Mouse (Mus musculus) intestine, embryonic 16.5 days (tissue): ENCODE data around the gene Ntng1. TPM values are rescaled to one million over a fixed set of nuclear protein-coding genes. Genes with fewer than 3 reads are reported as not detected.

ENCODE experiments used
- ATAC-seq: fragments of 200-750 bp; cut with Nextera tagmentation; 2 replicates; pipeline ENCODE4 v1.8.0; 2017; ENCODE audit warnings: moderate TSS enrichment, moderate library complexity
- H3K27ac ChIP-seq: fragments of 300-500 bp; sonication (generic); 2 replicates; pipeline ENCODE4 v1.5.1; 2014; ENCODE audit warnings: mild to moderate bottlenecking, low read length
- H3K27me3 ChIP-seq: fragments of 300-500 bp; sonication (generic); replicated peaks from 2 replicates; pipeline ENCODE4 v1.6.1; 2014; ENCODE audit warnings: low read length, control low read depth, mixed read lengths; ENCODE audit not compliant: control insufficient read depth, insufficient read depth
- H3K36me3 ChIP-seq: fragments of 300-500 bp; sonication (generic); 2 replicates; pipeline ENCODE4 v1.6.1; 2014; ENCODE audit warnings: low read length, control low read depth; ENCODE audit not compliant: control insufficient read depth, insufficient read depth
- H3K4me1 ChIP-seq: fragments of 300-500 bp; sonication (generic); 2 replicates; pipeline ENCODE4 v1.6.1; 2014; ENCODE audit warnings: low read length, control low read depth, mixed read lengths; ENCODE audit not compliant: control insufficient read depth, insufficient read depth
- H3K4me2 ChIP-seq: fragments of 300-500 bp; sonication (generic); 2 replicates; pipeline ENCODE4 v1.6.1; 2014; ENCODE audit warnings: low read depth, low read length, control low read depth
- H3K4me3 ChIP-seq: fragments of 300-500 bp; sonication (generic); 2 replicates; pipeline ENCODE4 v1.5.1; 2014; ENCODE audit warnings: mild to moderate bottlenecking, low read length
- H3K9ac ChIP-seq: fragments of 300-500 bp; sonication (generic); 2 replicates; pipeline ENCODE4 v1.6.1; 2014; ENCODE audit warnings: low read depth, low read length
- H3K9me3 ChIP-seq: fragments of 300-500 bp; sonication (generic); 2 replicates; pipeline ENCODE4 v1.6.1; 2016; ENCODE audit warnings: low read length, control low read depth; ENCODE audit not compliant: control insufficient read depth
- WGBS: fragments of 180-500 bp; shearing (Covaris S2); extraction: QIAGEN DNeasy Blood & Tissue Kit; methylation state at CpG from one replicate; pipeline ENCODE4 v1.1.7; 2014; 5-methylcytosine and 5-hydroxymethylcytosine counted together
- polyA plus RNA-seq: library from polyadenylated mRNA; unstranded; fragments of >200 nt; fragmentation: Nextera tagmentation; extraction: Ambion mirVana; gene quantifications from 2 replicates; pipeline ENCODE4 v1.2.1, GENCODE M21; 2015

The Ntng1 gene
- polyA plus RNA-seq, 1 experiment from 2014 or later, result 3.0 TPM

DNA sequence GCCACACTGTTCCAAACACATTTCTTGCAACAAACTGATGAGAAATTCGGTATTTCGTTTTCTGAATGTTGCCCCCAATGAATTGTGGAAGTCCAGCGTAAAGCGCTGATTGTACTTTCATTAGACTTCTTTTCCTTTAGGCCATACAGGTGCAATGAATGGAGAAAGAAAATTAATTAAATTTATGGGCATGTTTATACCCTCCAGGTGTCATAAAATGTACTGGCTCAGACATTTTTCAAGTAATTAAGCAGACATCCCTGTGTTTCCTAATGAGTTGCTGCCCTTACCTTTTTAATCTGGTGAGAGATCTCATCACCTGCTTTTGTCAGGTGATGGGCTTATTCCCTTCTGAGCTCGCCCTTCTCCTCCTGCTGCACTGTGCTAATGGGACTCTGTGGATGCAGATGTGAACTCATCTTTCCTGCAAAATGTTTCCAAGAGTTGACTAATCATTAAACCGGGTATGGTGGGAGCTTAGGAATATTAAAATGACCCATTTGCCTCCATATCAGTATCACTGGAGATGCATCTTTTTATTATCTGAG, 79.0 kb downstream of the Ntng1 start:
- Histone ChIP-seq H3K4me2 (no peak overlapping the region), H3K36me3 (no peaks in the 10 kb centered on the region), H3K27ac (no peak overlapping the region), H3K4me3 (no peak overlapping the region), H3K27me3 (no peaks in the 10 kb centered on the region), H3K9me3 (no peaks in the 10 kb centered on the region), H3K4me1 (no peaks in the 10 kb centered on the region), H3K9ac (no peak overlapping the region)
- 87% methylated on average over 6 of the region's 6 CpGs for WGBS
- no peak for ATAC-seq

DNA sequence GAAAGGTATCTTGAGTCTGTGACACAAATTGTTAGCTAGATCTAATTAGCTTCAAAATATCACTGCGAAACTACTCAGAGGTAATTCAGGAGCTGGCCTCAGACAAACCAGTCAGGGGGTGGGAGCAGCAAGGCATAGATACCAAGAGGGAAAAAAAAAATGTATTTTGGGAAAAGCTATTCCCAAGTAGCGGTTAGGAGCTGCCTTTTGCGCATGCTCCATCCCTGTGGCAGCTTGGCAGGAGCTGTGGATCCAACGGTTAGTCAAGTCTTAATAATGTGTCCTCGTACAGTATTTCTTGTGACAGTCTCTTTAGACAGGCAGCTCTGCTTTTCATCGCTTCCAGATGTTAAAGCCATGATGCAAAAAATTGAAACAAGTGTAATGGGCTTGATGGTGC, 87.9 kb downstream of the Ntng1 start:
- Histone ChIP-seq H3K27me3 (no peaks in the 10 kb centered on the region), H3K4me1 (no peaks in the 10 kb centered on the region), H3K4me2 (no peak overlapping the region), H3K9me3 (0 out of 2 replicates have a peak, but pooled peaks cover 4% of the 10 kb centered on the region), H3K36me3 (no peaks in the 10 kb centered on the region), H3K4me3 (no peak overlapping the region), H3K9ac (no peak overlapping the region), H3K27ac (no peak overlapping the region)
- no peak for ATAC-seq
- WGBS, result 87% methylated on average over 6 of the region's 6 CpGs

- Histone ChIP-seq H3K36me3 (no peaks in the 10 kb centered on the region), H3K27me3 (no peaks in the 10 kb centered on the region), H3K4me1 (no peaks in the 10 kb centered on the region), H3K27ac (no peak overlapping the region), H3K9ac (no peak overlapping the region), H3K4me2 (no peak overlapping the region), H3K4me3 (no peak overlapping the region), H3K9me3 (0 out of 2 replicates have a peak, but pooled peaks cover 4% of the 10 kb centered on the region)
- ATAC-seq, result no peak
- WGBS, result 89% methylated on average over 6 of the region's 6 CpGs
Observed at GRCm38 (mm10) chr3:110055433-110055832, 88.4 kb downstream of the Ntng1 start.

- H3K27ac ChIP-seq, result no peak overlapping the region
- H3K9ac ChIP-seq, result no peak overlapping the region
- H3K36me3 ChIP-seq, result no peaks in the 10 kb centered on the region
- H3K4me2 ChIP-seq, result no peak overlapping the region
- no peak for ATAC-seq
- H3K4me3 ChIP-seq, result no peak overlapping the region
- H3K27me3 ChIP-seq, result no peaks in the 10 kb centered on the region
- H3K9me3 ChIP-seq, result 0 out of 2 replicates have a peak, but pooled peaks cover 4% of the 10 kb centered on the region
- 85% methylated on average over 2 of the region's 2 CpGs for WGBS
- H3K4me1 ChIP-seq, result no peaks in the 10 kb centered on the region
Observed at GRCm38 (mm10) chr3:110054125-110054524, 89.7 kb downstream of the Ntng1 start.

DNA sequence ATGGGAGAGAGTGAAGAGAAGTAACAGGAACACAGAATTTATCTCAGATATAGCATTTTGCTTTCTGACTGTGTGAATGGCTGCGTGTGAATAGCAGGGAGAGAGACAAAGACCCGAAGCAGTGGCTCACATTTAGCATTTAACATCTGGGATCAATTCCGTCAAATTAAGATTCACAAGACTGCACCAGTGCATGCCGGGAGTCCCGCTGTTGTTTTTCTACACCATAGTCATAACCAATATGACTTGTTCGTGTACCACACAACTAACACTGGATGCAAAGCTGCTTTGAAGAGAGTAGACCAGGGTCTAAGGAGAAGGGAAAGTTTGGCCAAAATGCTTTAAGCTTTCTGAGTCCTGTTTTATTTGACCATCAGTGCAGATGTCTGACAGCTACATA, 95.7 kb downstream of the Ntng1 start:
- H3K4me2 ChIP-seq, result no peak overlapping the region
- no peaks in the 10 kb centered on the region for H3K27me3 ChIP-seq
- no peaks in the 10 kb centered on the region for H3K9me3 ChIP-seq
- no peak for ATAC-seq
- H3K4me3 ChIP-seq, result no peak overlapping the region
- H3K9ac ChIP-seq, result no peak overlapping the region
- H3K36me3 ChIP-seq, result no peaks in the 10 kb centered on the region
- H3K27ac ChIP-seq, result no peak overlapping the region
- no peaks in the 10 kb centered on the region for H3K4me1 ChIP-seq
- WGBS, result 83% methylated on average over 6 of the region's 6 CpGs

DNA sequence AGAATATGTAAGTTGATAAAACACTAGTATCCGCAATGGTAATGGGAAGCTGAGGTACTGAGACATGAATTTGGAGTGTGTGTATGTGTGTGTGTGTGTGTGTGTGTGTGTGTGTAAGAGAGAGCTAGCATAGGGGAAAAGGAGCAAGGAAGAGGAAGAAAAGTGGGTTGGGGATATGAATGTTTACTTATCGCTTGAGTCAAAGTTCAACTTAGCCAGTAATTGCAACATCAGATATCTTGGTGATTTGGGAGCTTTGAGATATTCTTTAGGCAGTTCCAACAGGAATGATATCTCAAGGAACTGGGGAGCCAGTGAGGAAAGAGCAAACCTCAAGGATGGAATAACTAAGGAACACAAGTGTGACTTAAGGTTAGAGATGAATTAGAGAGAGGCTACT, 97.1 kb downstream of the Ntng1 start:
- Histone ChIP-seq H3K27me3 (no peaks in the 10 kb centered on the region), H3K36me3 (no peaks in the 10 kb centered on the region), H3K4me1 (no peaks in the 10 kb centered on the region), H3K4me2 (no peak overlapping the region), H3K9ac (no peak overlapping the region), H3K9me3 (no peaks in the 10 kb centered on the region), H3K4me3 (no peak overlapping the region), H3K27ac (no peak overlapping the region)
- ATAC-seq, result peak; percentile 89
- WGBS, result 82% methylated on average over 2 of the region's 2 CpGs

DNA sequence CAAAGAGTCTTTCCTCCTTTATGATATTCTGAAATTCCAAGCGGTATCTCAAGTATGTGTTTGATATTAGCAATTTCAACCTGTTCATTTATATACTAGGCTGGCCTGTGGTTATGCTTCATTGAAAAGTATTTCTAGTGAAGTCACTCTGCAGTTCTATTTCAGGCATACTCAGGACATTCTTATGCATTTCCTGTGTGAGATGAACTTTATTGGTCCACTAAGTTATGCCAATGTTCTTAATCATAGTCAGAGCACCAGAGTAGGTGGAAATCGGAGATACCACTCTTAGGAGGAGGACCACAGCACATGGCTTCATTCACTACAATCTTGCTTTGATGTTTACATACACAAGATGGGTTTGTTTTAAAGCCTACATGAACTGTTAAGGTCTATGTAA, 99.6 kb downstream of the Ntng1 start:
- no peaks in the 10 kb centered on the region for H3K27me3 ChIP-seq
- H3K9me3 ChIP-seq, result no peaks in the 10 kb centered on the region
- ATAC-seq, result no peak
- no peak overlapping the region for H3K4me2 ChIP-seq
- H3K4me3 ChIP-seq, result no peak overlapping the region
- H3K9ac ChIP-seq, result no peak overlapping the region
- H3K4me1 ChIP-seq, result no peaks in the 10 kb centered on the region
- 79% methylated on average over 2 of the region's 2 CpGs for WGBS
- H3K27ac ChIP-seq, result no peak overlapping the region
- no peaks in the 10 kb centered on the region for H3K36me3 ChIP-seq

GRCm38 (mm10) chr3:110043641-110044187, 100.1 kb downstream of the Ntng1 start:
- H3K9ac ChIP-seq, result no peak overlapping the region
- no peaks in the 10 kb centered on the region for H3K4me1 ChIP-seq
- ATAC-seq, result no peak
- H3K4me3 ChIP-seq, result no peak overlapping the region
- H3K36me3 ChIP-seq, result no peaks in the 10 kb centered on the region
- H3K27ac ChIP-seq, result no peak overlapping the region
- 80% methylated on average over 1 of the region's 1 CpGs for WGBS
- no peaks in the 10 kb centered on the region for H3K9me3 ChIP-seq
- H3K4me2 ChIP-seq, result no peak overlapping the region
- H3K27me3 ChIP-seq, result no peaks in the 10 kb centered on the region

GRCm38 (mm10) chr3:110022783-110023599, 120.8 kb downstream of the Ntng1 start:
- Histone ChIP-seq H3K4me2 (no peak overlapping the region), H3K9ac (no peak overlapping the region), H3K27ac (no peak overlapping the region), H3K36me3 (no peaks in the 10 kb centered on the region), H3K4me1 (no peaks in the 10 kb centered on the region), H3K9me3 (no peaks in the 10 kb centered on the region), H3K4me3 (no peak overlapping the region), H3K27me3 (no peaks in the 10 kb centered on the region)
- ATAC-seq, result no peak
- WGBS, result 21% methylated on average over 18 of the region's 18 CpGs
